Comparison of ENCODE assay signal across 8 mouse cellular contexts in the genomic region with DNA sequence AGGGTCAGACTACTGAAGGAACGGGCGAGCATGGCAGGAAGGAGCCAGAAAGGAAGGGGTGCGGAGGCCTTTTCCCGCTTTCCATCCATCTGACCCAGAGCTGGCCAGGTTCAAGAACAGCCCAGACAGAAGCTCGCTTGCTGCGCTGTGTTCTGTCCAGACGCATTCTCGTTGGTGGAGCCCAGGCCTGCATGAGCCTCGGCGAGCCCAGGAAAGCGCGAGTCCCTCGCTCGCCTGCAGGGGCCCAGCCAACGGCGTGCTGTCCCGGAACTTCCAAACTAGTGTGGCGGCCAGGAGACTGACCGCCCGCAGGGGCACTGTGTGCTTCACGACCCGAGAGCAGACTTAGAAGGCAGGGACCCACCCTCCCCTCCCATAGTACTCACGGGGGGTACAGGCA. TPM values are rescaled to one million over a fixed set of nuclear protein-coding genes. Genes with fewer than 3 reads are reported as not detected.
DNase-seq lines count a peak whose midpoint lies in the region; ATAC-seq and TF ChIP-seq lines count a peak whose summit lies in the region.

No protein-coding gene starts in this region.

- WGBS in lung, embryonic 15.5 days: 1% methylated on average over 23 of the region's 23 CpGs
- WGBS in embryonic facial prominence, embryonic 12.5 days: 0% methylated on average over 23 of the region's 23 CpGs
- under 1% methylated on average over 23 of the region's 23 CpGs for WGBS in hindbrain, embryonic 13.5 days
- WGBS in liver, postnatal 0 days (ENCODE audit: insufficient replicate concordance): under 1% methylated on average over 23 of the region's 23 CpGs
- WGBS in small intestine, adult 2 months: 3% methylated on average over 23 of the region's 23 CpGs

- no peak overlapping the region for H3K27ac ChIP-seq in lung, embryonic 15.5 days
- no peak overlapping the region for H3K27ac ChIP-seq in embryonic facial prominence, embryonic 12.5 days
- H3K27ac ChIP-seq in hindbrain, embryonic 13.5 days: peak overlapping the region; percentile 86
- no peak overlapping the region for H3K27ac ChIP-seq in liver, postnatal 0 days (ENCODE audit: low read depth)
- no peak overlapping the region for H3K27ac ChIP-seq in small intestine, adult 2 months (ENCODE audit: insufficient read depth, low read depth, low read length)

- peaks cover 99% of the 10 kb centered on the region for H3K27me3 ChIP-seq in lung, embryonic 15.5 days
- peaks cover 66% of the 10 kb centered on the region for H3K27me3 ChIP-seq in embryonic facial prominence, embryonic 12.5 days
- peaks cover 97% of the 10 kb centered on the region for H3K27me3 ChIP-seq in hindbrain, embryonic 13.5 days
- peaks cover 100% of the 10 kb centered on the region for H3K27me3 ChIP-seq in liver, postnatal 0 days (ENCODE audit: insufficient read depth, low read length)
- H3K27me3 ChIP-seq in small intestine, adult 2 months (ENCODE audit: control insufficient read depth, insufficient read depth, low read length): peaks cover 89% of the 10 kb centered on the region

- H3K9ac ChIP-seq in lung, embryonic 15.5 days: no peak overlapping the region
- H3K9ac ChIP-seq in embryonic facial prominence, embryonic 12.5 days: peak overlapping the region; percentile 42; the same call in 1 of the 2 replicates
- peak overlapping the region; percentile 73 for H3K9ac ChIP-seq in hindbrain, embryonic 13.5 days
- no peak overlapping the region for H3K9ac ChIP-seq in liver, postnatal 0 days (replicated peaks)

- no peak for TF ChIP-seq EP300 in liver, postnatal 0 days (IDR thresholded peaks at IDR 0.05; ENCODE audit: low read depth)

- H3K36me3 ChIP-seq in lung, embryonic 15.5 days: no peaks in the 10 kb centered on the region
- H3K36me3 ChIP-seq in embryonic facial prominence, embryonic 12.5 days: no peaks in the 10 kb centered on the region
- no peaks in the 10 kb centered on the region for H3K36me3 ChIP-seq in hindbrain, embryonic 13.5 days
- H3K36me3 ChIP-seq in liver, postnatal 0 days (replicated peaks; ENCODE audit: insufficient read depth, low read length): no peaks in the 10 kb centered on the region
- H3K36me3 ChIP-seq in small intestine, adult 2 months (ENCODE audit: control insufficient read depth, insufficient read depth, low read length): no peaks in the 10 kb centered on the region

- H3K4me3 ChIP-seq in lung, embryonic 15.5 days: peak overlapping the region; percentile 38
- H3K4me3 ChIP-seq in embryonic facial prominence, embryonic 12.5 days: peak overlapping the region; percentile 44
- peak overlapping the region; percentile 45 for H3K4me3 ChIP-seq in hindbrain, embryonic 13.5 days
- peak overlapping the region; percentile 38 for H3K4me3 ChIP-seq in liver, postnatal 0 days (ENCODE audit: low read depth, low read length)
- peak overlapping the region; percentile 25 for H3K4me3 ChIP-seq in small intestine, adult 2 months (ENCODE audit: low read depth, low read length)

- H3K4me2 ChIP-seq in lung, embryonic 15.5 days: peak overlapping the region; percentile 69
- peak overlapping the region; percentile 61 for H3K4me2 ChIP-seq in embryonic facial prominence, embryonic 12.5 days (replicated peaks)
- H3K4me2 ChIP-seq in hindbrain, embryonic 13.5 days: peak overlapping the region; percentile 50
- H3K4me2 ChIP-seq in liver, postnatal 0 days (ENCODE audit: low read depth, low read length): peak overlapping the region; percentile 58

- DNase-seq in lung, adult 18-20 months: no peak
- DNase-seq in liver, postnatal 0 days: peak; percentile 54
- no peak for DNase-seq in spleen, postnatal 14 days (ENCODE audit: low spot score in 2 of 2)
- DNase-seq in right cerebral cortex, postnatal 10 days (ENCODE audit: low spot score in 2 of 2): no peak

- no peak for TF ChIP-seq POLR2A in small intestine, adult 2 months (IDR thresholded peaks at IDR 0.05; ENCODE audit: low read depth, low read length)

- H3K4me1 ChIP-seq in lung, embryonic 15.5 days: peaks cover 32% of the 10 kb centered on the region
- peaks cover 22% of the 10 kb centered on the region; the same call in 1 of the 2 replicates for H3K4me1 ChIP-seq in embryonic facial prominence, embryonic 12.5 days
- peaks cover 21% of the 10 kb centered on the region for H3K4me1 ChIP-seq in hindbrain, embryonic 13.5 days (replicated peaks)
- H3K4me1 ChIP-seq in liver, postnatal 0 days (ENCODE audit: insufficient read depth): peaks cover 15% of the 10 kb centered on the region
- peaks cover 15% of the 10 kb centered on the region; the same call in 1 of the 2 replicates for H3K4me1 ChIP-seq in small intestine, adult 2 months (ENCODE audit: control insufficient read depth, insufficient read depth, insufficient read length, low read length)

- peak; percentile 23 for TF ChIP-seq CTCF in liver, postnatal 0 days (IDR thresholded peaks at IDR 0.05; ENCODE audit: low read depth)
- TF ChIP-seq CTCF in small intestine, adult 2 months (IDR thresholded peaks at IDR 0.05; ENCODE audit: extremely low read depth, insufficient read length, insufficient replicate concordance, low read depth, low read length): peak; percentile 25; the same call in 1 of the 2 replicates

- ATAC-seq in lung, embryonic 15.5 days (ENCODE audit: borderline replicate concordance, extremely low read depth, low FRiP score, low TSS enrichment): peak; percentile 54; the same call in 1 of the 2 replicates
- ATAC-seq in embryonic facial prominence, embryonic 12.5 days (ENCODE audit: insufficient number of reproducible peaks, insufficient read depth, low FRiP score, low TSS enrichment): peak; percentile 45; the same call in 1 of the 2 replicates
- ATAC-seq in hindbrain, embryonic 13.5 days (ENCODE audit: low FRiP score): no peak
- peak; percentile 70 for ATAC-seq in liver, postnatal 0 days

- H3K9me3 ChIP-seq in lung, embryonic 15.5 days: no peaks in the 10 kb centered on the region
- no peaks in the 10 kb centered on the region for H3K9me3 ChIP-seq in embryonic facial prominence, embryonic 12.5 days
- H3K9me3 ChIP-seq in hindbrain, embryonic 13.5 days: no peaks in the 10 kb centered on the region
- no peaks in the 10 kb centered on the region for H3K9me3 ChIP-seq in liver, postnatal 0 days (ENCODE audit: low read length)

RNA-seq across cellular contexts. Expression of gene Nkx6-1, which starts 1.6 kb away (rescaled TPM):
- 0.42 and 0.54 TPM in 2 replicates for polyA plus RNA-seq in lung, embryonic 15.5 days (2015; fragmentation: Nextera tagmentation; extraction: Ambion mirVana)
- polyA plus RNA-seq in embryonic facial prominence, embryonic 12.5 days (2016; fragmentation: Nextera tagmentation; extraction: Ambion mirVana): 0.55 and 0.87 TPM in 2 replicates
- 8.1 and 12.2 TPM in 2 replicates for polyA plus RNA-seq in hindbrain, embryonic 13.5 days (2015; fragmentation: Nextera tagmentation; extraction: Ambion mirVana)
- not detected in 2 replicates for polyA plus RNA-seq in liver, postnatal 0 days (2015; fragmentation: Nextera tagmentation; extraction: Ambion mirVana)
- 0.18 TPM in 1 of 2 replicates, not detected in the other for polyA plus RNA-seq in small intestine, adult 2 months (2012; rRNA removed)

Comparison
In these comparisons a context has a peak if more than half of its experiments do, and no peak if none do; other contexts are left out.
1. H3K9ac ChIP-seq: peak in embryonic facial prominence, embryonic 12.5 days (single experiment) and hindbrain, embryonic 13.5 days (single experiment); none in lung, embryonic 15.5 days (single experiment) and liver, postnatal 0 days (single experiment).
2. Peak in every context shown above with its lines, with median percentiles within 50 percentile points of each other: H3K4me2 ChIP-seq and H3K4me3 ChIP-seq.